Mouse (Mus musculus): ENCODE measurements around the gene Mst1. TPM values are rescaled to one million over a fixed set of nuclear protein-coding genes. Genes with fewer than 3 reads are reported as not detected.

Gene Mst1
- 41.1 and 51.2 TPM in 2 replicates for polyA plus RNA-seq (2015; fragmentation: Nextera tagmentation; extraction: Ambion mirVana)

- H3K36me3 ChIP-seq (replicated peaks): peaks cover 65% of the 10 kb centered on the region
- peak within 1 kb of the TSS; percentile 99 for H3K27ac ChIP-seq (replicated peaks)
- H3K9ac ChIP-seq: peak within 1 kb of the TSS; percentile 89
- H3K27me3 ChIP-seq: peaks cover 3% of the 10 kb centered on the region; the same call in 1 of the 2 replicates
- peak within 1 kb of the TSS; percentile 85 for H3K4me2 ChIP-seq
- ATAC-seq (ENCODE audit: insufficient read depth): peak; percentile 88
- no peaks in the 10 kb centered on the region for H3K9me3 ChIP-seq (replicated peaks)
- 11% methylated on average over 5 of the region's 5 CpGs for WGBS (ENCODE audit: insufficient replicate concordance)
- H3K4me3 ChIP-seq (replicated peaks): peak within 1 kb of the TSS; percentile 70
- H3K4me1 ChIP-seq (replicated peaks): peaks cover 86% of the 10 kb centered on the region
These were observed at the start of gene Mst1 for GRCm38 (mm10) chr9:108080168-108080567. Mst1 (plus strand) TSS chr9:108080436.

DNA sequence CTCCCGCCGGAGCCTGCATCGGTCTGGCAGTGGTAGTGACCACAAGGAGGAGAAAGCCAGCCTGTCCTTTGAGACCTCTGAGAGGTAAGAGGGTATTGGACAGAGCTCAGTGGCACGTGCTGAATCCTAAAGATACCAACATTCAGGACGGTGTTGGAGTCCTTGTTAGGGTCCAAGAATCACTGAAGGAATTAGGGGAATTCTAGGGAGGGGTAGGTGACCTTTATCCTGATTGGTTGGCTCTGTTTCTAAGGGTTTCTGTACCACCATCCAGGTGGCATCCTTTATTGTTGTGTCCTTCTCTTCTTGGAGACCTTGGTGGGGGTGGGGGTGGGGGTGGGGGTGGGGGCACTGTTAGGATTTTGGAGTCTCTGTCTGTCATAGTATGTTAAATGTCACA lies 48.1 kb upstream of the Mst1 start:
- Histone ChIP-seq H3K4me3 (replicated peaks) (no peak overlapping the region), H3K4me1 (replicated peaks) (no peaks in the 10 kb centered on the region), H3K4me2 (no peak overlapping the region), H3K27ac (replicated peaks) (no peak overlapping the region), H3K27me3 (no peaks in the 10 kb centered on the region), H3K9ac (no peak overlapping the region), H3K36me3 (replicated peaks) (peaks cover 86% of the 10 kb centered on the region), H3K9me3 (replicated peaks) (no peaks in the 10 kb centered on the region)
- 93% methylated on average over 5 of the region's 5 CpGs for WGBS (ENCODE audit: insufficient replicate concordance)
- no peak for ATAC-seq (ENCODE audit: insufficient read depth)

GRCm38 (mm10) chr9:108035331-108036156 lies 44.7 kb upstream of the Mst1 start:
- Histone ChIP-seq H3K4me2 (no peak overlapping the region), H3K4me3 (replicated peaks) (no peak overlapping the region), H3K36me3 (replicated peaks) (peaks cover 87% of the 10 kb centered on the region), H3K4me1 (replicated peaks) (no peaks in the 10 kb centered on the region), H3K9ac (no peak overlapping the region), H3K27ac (replicated peaks) (no peak overlapping the region), H3K9me3 (replicated peaks) (no peaks in the 10 kb centered on the region), H3K27me3 (no peaks in the 10 kb centered on the region)
- no peak for ATAC-seq (ENCODE audit: insufficient read depth)
- WGBS (ENCODE audit: insufficient replicate concordance): 94% methylated on average over 2 of the region's 2 CpGs

- H3K36me3 ChIP-seq (replicated peaks): peaks cover 77% of the 10 kb centered on the region
- H3K27me3 ChIP-seq: no peaks in the 10 kb centered on the region
- no peaks in the 10 kb centered on the region for H3K9me3 ChIP-seq (replicated peaks)
- H3K4me1 ChIP-seq (replicated peaks): peaks cover 34% of the 10 kb centered on the region
- H3K9ac ChIP-seq: no peak overlapping the region
- no peak for ATAC-seq (ENCODE audit: insufficient read depth)
- no peak overlapping the region for H3K27ac ChIP-seq (replicated peaks)
- H3K4me3 ChIP-seq (replicated peaks): no peak overlapping the region
- 88% methylated on average over 8 of the region's 8 CpGs for WGBS (ENCODE audit: insufficient replicate concordance)
- H3K4me2 ChIP-seq: no peak overlapping the region
These were observed 35.3 kb upstream of the Mst1 start for GRCm38 (mm10) chr9:108044751-108045492.

GRCm38 (mm10) chr9:108046582-108046981 lies 33.7 kb upstream of the Mst1 start:
- Histone ChIP-seq H3K27ac (replicated peaks) (peak overlapping the region; percentile 90), H3K27me3 (no peaks in the 10 kb centered on the region), H3K9ac (no peak overlapping the region), H3K36me3 (replicated peaks) (peaks cover 78% of the 10 kb centered on the region), H3K9me3 (replicated peaks) (no peaks in the 10 kb centered on the region), H3K4me1 (replicated peaks) (peaks cover 46% of the 10 kb centered on the region), H3K4me2 (peak overlapping the region; percentile 94; the same call in 1 of the 2 replicates), H3K4me3 (replicated peaks) (no peak overlapping the region)
- no peak for ATAC-seq (ENCODE audit: insufficient read depth)
- WGBS (ENCODE audit: insufficient replicate concordance): 78% methylated on average over 4 of the region's 4 CpGs

DNA sequence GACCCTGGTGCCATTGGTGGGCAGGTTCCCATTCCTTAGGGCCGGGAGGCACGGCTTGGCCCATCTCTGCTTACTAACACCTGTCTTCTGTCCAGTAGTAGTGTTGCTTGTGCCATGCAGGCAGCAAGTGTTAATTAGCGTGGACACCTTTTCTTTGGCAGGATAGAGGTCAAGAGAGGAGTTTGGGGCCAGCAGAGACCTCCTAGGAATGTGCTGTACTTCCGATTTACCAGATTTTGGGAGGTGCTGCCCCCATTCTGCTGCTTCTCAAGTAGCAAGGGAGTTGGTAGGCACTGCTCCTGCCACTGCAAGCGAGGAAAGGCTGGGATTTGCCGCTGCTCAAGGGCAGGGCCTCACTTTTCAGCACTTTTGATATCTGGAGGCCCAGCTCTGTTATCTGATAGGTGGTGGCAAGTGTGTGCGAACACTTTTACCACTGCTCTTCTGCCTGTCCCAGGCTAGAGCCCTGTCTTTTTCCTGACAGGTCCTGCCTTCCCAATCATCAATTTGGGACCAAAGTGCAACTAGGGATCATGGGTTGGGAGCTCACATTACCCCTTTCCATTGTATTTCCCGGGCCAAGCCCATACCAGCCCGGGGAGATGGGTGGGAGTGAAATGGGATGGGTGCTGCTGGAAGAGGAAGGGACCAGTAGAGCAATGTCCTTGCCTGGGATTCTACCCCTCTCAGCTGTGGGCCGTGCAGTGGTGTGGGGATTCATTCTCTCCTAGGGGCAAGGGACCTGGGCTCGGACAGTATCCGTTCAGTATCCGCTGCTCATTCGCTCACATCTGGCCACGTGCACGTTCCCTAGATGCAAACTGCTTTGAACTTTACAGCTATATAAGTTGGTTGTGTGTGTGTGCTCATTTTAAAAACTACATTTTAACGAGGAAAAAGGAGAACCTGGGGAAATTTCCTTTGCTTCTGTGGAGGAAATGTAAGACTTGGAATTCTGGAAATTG lies 32.4 kb upstream of the Mst1 start:
- Histone ChIP-seq H3K27me3 (no peaks in the 10 kb centered on the region), H3K4me2 (peak overlapping the region; percentile 94), H3K4me1 (replicated peaks) (peaks cover 59% of the 10 kb centered on the region), H3K27ac (replicated peaks) (peak overlapping the region; percentile 90), H3K36me3 (replicated peaks) (peaks cover 78% of the 10 kb centered on the region), H3K4me3 (replicated peaks) (peak overlapping the region; percentile 74), H3K9ac (peak overlapping the region; percentile 56), H3K9me3 (replicated peaks) (no peaks in the 10 kb centered on the region)
- ATAC-seq (ENCODE audit: insufficient read depth): no peak; the same call in 1 of the 2 replicates
- WGBS (ENCODE audit: insufficient replicate concordance): 34% methylated on average over 17 of the region's 17 CpGs

- under 1% methylated on average over 19 of the region's 19 CpGs for WGBS (ENCODE audit: insufficient replicate concordance)
- H3K4me2 ChIP-seq: peak overlapping the region; percentile 94
- H3K4me1 ChIP-seq (replicated peaks): peaks cover 66% of the 10 kb centered on the region
- ATAC-seq (ENCODE audit: insufficient read depth): peak; percentile 4
- H3K9me3 ChIP-seq (replicated peaks): no peaks in the 10 kb centered on the region
- peak overlapping the region; percentile 90 for H3K27ac ChIP-seq (replicated peaks)
- H3K9ac ChIP-seq: peak overlapping the region; percentile 56
- H3K27me3 ChIP-seq: no peaks in the 10 kb centered on the region
- peak overlapping the region; percentile 74 for H3K4me3 ChIP-seq (replicated peaks)
- peaks cover 78% of the 10 kb centered on the region for H3K36me3 ChIP-seq (replicated peaks)
These were observed 31.7 kb upstream of the Mst1 start for GRCm38 (mm10) chr9:108048566-108048955.

GRCm38 (mm10) chr9:108049016-108049455 lies 31.2 kb upstream of the Mst1 start, which contains the start of gene Gmppb:
Gmppb (plus strand) TSS chr9:108049242.
- Histone ChIP-seq H3K4me3 (replicated peaks) (peak within 1 kb of the TSS; percentile 74), H3K36me3 (replicated peaks) (peaks cover 78% of the 10 kb centered on the region), H3K27me3 (no peaks in the 10 kb centered on the region), H3K4me2 (peak within 1 kb of the TSS; percentile 94), H3K4me1 (replicated peaks) (peaks cover 71% of the 10 kb centered on the region), H3K9me3 (replicated peaks) (no peaks in the 10 kb centered on the region), H3K27ac (replicated peaks) (peak within 1 kb of the TSS; percentile 90), H3K9ac (peak within 1 kb of the TSS; percentile 70)
- ATAC-seq (ENCODE audit: insufficient read depth): peak; percentile 93
- WGBS (ENCODE audit: insufficient replicate concordance): under 1% methylated on average over 39 of the region's 39 CpGs

DNA sequence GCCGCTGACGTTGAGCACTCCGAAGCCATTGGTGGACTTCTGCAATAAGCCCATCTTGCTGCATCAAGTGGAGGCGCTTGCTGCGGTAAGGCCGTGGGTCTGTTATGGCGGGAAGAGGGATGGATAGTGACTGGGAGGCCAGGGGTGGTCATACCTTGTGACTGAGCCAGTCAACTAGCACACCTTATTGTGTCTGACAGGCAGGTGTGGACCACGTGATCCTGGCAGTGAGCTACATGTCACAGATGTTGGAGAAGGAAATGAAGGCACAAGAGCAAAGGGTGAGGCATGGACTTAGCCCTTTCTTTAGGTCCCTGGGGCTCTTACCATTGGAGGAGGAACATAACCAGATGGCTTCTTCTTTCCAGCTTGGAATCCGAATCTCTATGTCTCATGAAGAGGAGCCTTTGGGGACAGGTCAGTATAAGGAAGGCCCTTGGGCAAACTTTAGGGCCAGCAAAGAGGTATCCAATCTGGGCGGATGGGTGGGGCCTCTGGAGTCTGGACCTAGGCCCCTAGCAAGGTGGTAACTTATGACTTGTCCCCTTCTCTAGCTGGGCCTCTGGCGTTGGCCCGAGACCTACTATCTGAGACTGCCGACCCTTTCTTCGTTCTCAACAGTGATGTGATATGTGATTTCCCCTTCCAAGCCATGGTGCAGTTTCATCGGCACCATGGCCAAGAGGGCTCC lies 30.5 kb upstream of the Mst1 start:
- Histone ChIP-seq H3K4me1 (replicated peaks) (peaks cover 75% of the 10 kb centered on the region), H3K9ac (peak overlapping the region; percentile 70), H3K4me3 (replicated peaks) (peak overlapping the region; percentile 74), H3K9me3 (replicated peaks) (no peaks in the 10 kb centered on the region), H3K27ac (replicated peaks) (peak overlapping the region; percentile 81), H3K36me3 (replicated peaks) (peaks cover 81% of the 10 kb centered on the region), H3K27me3 (no peaks in the 10 kb centered on the region), H3K4me2 (peak overlapping the region; percentile 94)
- no peak for ATAC-seq (ENCODE audit: insufficient read depth)
- WGBS (ENCODE audit: insufficient replicate concordance): 34% methylated on average over 15 of the region's 15 CpGs

All from liver, embryonic 15.5 days (tissue).